Mouse (Mus musculus): Measurements from ENCODE around the gene Pdcd2.

GRCm38 (mm10) chr17:15549713-15550112 lies 22.6 kb upstream of the Pdcd2 start:
- TF ChIP-seq GATA1 (IDR thresholded peaks at IDR 0.05; ENCODE audit: borderline replicate concordance, low read length) (no peak), FLI1 (IDR thresholded peaks at IDR 0.05; ENCODE audit: low read length) (no peak)

Data from megakaryocyte, embryonic 14.5 days (primary cell).